Mouse (Mus musculus) layer of hippocampus, adult 2 months (tissue): ENCODE measurements around the gene Elp6. TPM values are rescaled to one million over a fixed set of nuclear protein-coding genes. Genes with fewer than 3 reads are reported as not detected.

Experiments used
- DNase-seq, 2 experiments: peaks; one replicate each; pipeline ENCODE4 v3.0.0; 2022; ENCODE audit warnings: low spot score in 2 of 2
- H3K27ac ChIP-seq: fragments of 200-600 bp; 2 replicates; pipeline ENCODE4 v1.8.1; 2022
- H3K4me3 ChIP-seq: fragments of 200-600 bp; 2 replicates; pipeline ENCODE4 v1.8.1; 2022; ENCODE audit warnings: mild to moderate bottlenecking
- CTCF ChIP-seq: fragments of 200-600 bp; conservative IDR thresholded peaks from 2 replicates; pipeline ENCODE4 v1.8.1; 2022; ENCODE audit warnings: antibody characterized with exemption, mild to moderate bottlenecking, moderate library complexity
- total RNA-seq, 2 experiments: library from RNA; stranded (reverse); gene quantifications; 2 replicates each; pipeline ENCODE4 v1.2.3; 2021

The Elp6 gene
- total RNA-seq, 2 experiments from 2014 or later, result 14.8 to 14.9 TPM

DNA sequence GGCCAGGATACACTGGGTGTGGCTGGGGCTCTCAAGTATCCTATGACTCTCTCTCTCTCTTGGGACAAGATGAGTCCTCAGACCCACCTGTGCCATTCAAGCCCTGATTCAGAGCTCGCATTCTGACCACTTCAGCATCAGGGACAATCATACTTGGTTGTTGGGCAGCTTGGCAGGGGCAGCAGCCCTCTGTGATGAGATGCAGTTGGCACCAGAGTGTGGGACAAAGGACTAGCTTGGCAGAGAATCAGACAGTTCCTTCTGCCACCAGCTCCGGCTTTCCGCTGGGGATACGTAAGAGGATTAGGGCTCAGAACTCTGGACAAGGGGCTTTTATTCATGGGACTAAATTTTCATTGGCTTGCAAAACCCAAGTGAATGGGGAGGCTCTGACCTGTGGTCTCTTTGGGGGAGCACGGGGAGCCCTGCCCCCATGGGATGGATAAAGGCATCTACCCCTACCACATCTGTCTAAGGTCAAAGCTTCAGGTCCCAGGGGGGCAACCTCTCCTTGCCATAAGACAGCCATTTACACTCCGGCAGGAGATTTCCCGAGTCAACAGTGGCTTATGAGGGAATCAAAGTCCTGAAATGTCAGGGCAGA is 17.6 kb upstream of the Elp6 start:
- Histone ChIP-seq H3K27ac (peak overlapping the region; percentile 91), H3K4me3 (no peak overlapping the region)
- peak; percentile 41 to 81 for DNase-seq
- TF ChIP-seq CTCF, result no peak

DNA sequence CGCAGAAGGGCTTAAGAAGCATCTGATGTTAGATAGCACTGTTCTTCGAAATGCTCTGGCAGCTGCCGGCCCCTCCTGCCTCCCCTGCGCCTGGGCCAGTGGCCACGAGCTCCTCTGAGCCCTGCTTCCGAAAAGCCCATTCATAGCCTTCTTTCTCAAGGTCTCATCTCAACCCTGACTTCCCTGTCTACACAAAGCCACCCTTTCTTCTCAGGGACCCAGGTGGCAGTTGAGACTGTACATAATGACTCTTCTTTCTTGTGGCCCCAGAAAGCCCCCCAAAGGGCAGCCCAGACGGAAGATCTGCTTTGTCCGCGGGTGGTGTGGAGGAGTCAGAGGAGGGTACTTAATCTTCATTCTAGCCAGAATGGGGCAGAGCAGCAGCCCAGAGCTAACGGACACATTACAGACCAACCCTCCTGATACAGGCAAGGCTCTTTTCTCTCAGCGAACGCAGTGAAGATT is 11.7 kb upstream of the Elp6 start:
- no peak for TF ChIP-seq CTCF
- peak in 1 of 2 experiments; percentile 51 for DNase-seq
- H3K27ac ChIP-seq, result peak overlapping the region; percentile 86
- peak overlapping the region; percentile 27 for H3K4me3 ChIP-seq

DNA sequence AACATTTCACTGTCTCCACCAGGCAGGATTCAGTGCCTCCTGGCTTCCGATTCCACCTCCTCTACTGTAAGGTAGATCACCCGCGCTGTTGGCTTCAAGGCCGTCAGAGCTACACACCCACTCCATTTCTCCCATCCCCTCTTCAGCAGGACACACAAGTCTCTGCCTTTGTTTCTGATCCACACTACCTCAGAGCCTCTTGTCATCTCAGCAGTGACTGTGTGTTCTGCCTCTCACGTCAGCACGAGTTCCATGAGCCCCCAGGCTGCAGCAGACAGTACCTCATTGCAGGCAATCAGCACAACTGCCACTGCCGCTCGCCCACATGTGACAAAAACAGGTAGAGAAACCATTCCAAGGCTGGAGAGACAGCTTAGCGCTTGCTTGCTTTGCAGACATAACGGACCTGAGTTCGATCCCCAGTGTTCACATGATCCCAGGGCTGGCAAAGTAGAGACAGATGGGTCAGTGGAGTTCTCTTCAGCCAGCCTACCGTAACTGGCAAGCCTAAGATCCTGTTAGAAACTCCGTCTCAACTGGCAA is 11.0 kb upstream of the Elp6 start:
- H3K4me3 ChIP-seq, result peak overlapping the region; percentile 27
- DNase-seq, result no peak
- no peak for TF ChIP-seq CTCF
- H3K27ac ChIP-seq, result peak overlapping the region; percentile 86

DNA sequence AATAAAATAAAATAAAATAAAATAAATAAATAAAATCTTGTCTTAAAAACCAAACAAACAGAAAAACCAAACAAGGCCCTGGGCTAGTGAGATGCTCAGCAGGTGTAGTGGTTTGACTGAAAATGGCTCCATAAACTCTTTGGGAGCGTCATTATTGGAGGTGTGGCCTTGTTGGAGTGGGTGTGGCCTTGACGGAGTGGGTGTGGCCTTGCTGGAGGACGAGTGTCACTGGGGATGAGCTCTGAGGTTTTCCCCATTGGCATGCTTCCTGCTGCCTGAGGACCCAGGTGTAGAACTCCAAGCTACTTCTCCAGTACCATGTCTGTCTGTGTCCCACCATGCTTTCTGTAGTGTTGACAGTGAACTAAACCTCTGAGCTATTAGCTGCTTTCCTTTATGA is 10.2 kb upstream of the Elp6 start:
- DNase-seq, result no peak
- no peak overlapping the region for H3K4me3 ChIP-seq
- no peak for TF ChIP-seq CTCF
- H3K27ac ChIP-seq, result no peak overlapping the region

DNA sequence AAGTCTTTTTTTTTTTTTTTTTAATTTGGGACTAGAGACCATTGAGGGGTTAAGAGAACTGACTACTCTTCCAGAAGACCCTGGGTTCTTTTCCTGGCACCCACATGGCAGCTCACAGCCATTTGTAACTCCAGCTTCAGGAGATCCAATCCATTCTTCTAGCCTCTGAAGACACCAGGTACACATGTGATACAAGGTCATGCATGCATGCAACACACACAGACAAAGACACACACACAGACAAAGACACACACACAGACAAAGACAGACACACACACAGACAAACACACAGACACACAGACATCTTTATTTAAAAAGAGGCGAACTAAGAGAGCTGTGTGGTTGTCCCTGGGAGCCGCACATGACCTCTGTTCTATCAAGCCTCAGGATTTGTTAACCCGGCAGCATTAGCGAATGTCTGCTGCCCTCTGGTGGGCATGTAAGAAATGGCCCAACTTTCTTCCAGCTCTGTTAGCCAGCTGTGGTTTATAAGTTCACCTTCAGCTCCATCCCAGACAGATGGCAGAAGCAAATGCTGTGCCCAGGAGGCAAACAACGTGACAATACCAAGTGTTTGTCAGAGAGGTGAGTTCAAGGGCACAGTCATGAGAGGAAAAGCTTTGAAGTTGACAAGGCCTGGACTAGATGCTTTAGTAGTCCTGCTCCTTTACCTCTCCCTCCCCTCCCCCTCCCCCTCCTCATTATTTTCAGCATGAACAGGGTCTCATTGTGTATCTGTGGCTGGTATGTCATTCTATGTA is 7.9 kb upstream of the Elp6 start:
- TF ChIP-seq CTCF, result peak; percentile 87
- Histone ChIP-seq H3K27ac (peak overlapping the region; percentile 64), H3K4me3 (no peak overlapping the region)
- DNase-seq, result peak; percentile 83 to 87

DNA sequence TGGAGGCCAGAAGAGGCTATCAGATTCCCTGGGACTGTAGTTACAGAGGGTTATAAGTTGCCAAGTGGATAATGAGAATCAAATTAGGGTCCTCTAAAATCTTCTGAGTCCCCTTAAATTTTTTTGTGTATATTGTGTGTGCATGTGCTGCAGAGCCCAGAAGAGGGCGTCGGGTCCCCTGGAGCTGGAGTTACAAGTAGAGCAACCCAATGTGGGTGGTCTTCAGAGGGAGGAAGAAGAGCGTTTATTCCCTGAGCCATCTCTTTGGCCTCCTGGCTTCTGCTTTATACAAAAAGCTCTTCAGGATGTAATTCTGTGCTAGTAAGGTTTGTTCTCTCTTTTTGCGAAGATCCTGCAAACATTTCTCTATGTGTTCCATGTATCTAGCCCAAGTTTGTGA is 457 bp upstream of the Elp6 start:
- Histone ChIP-seq H3K4me3 (peak overlapping the region; percentile 74), H3K27ac (peak overlapping the region; percentile 96)
- no peak for DNase-seq
- TF ChIP-seq CTCF, result peak; percentile 75

DNA sequence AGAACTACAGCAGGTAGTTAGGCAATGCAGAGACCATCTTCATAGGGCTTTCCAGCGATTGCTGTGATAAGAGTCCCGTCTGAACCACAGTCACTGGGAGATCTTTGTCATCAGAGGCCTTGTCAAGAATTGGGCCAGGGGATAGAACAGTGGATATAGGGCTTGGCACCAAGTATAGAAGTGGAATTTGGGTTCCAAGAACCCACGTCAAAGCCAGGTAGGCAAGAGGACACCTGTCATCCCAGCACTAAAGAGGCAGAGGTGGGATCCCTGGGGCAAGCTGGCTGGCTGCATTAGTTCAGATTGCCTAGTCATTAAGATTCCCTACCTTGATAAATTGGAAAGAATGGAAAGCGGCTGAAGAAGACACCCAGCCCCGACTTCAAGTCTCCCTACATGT is 1.4 kb downstream of the Elp6 start:
- DNase-seq, result no peak
- H3K4me3 ChIP-seq, result no peak overlapping the region
- no peak overlapping the region for H3K27ac ChIP-seq
- TF ChIP-seq CTCF, result no peak

DNA sequence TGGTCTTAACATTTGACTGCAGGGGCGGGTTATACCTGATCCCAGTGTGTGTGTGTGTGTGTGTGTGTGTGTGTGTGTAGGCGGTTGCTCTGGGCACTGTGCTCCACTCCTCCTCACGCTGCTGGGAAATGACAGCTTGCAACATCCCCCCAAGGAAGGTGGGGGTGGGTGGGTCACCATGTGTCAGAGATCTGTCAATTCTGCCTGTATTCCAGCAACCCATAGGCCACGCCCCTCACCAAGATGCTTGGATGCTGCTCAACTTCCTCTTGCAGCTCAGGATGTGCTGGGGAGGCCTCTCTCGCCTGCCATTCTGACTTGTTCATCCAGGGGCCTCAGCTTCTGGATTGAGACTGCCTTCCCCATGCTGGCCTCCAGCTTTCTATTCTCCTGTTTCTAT is 9.7 kb downstream of the Elp6 start:
- peak in 1 of 2 experiments; percentile 53 for DNase-seq
- TF ChIP-seq CTCF, result no peak
- Histone ChIP-seq H3K4me3 (no peak overlapping the region), H3K27ac (peak overlapping the region; percentile 28; the same call in 1 of the 2 replicates)

DNA sequence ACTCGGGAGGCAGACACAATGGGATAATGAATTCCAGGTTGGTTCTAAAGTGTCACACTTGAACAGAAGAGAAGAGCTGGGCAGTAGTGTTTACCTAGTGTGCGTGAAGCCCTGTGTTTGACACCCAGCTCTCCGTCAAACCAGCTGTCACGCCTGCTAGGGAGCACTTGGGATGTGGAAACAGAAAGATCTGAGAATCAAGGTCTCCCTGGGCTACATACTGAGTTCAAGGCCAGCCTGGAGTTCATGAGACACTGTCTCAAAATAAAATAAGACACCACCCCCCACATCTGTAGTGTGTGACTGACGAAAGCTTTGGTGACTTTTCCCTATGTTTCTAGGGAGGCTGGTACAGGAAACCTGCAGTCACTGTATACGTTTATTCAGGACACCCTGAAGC is 10.4 kb downstream of the Elp6 start:
- H3K27ac ChIP-seq, result no peak overlapping the region
- TF ChIP-seq CTCF, result no peak
- DNase-seq, result no peak
- no peak overlapping the region for H3K4me3 ChIP-seq

DNA sequence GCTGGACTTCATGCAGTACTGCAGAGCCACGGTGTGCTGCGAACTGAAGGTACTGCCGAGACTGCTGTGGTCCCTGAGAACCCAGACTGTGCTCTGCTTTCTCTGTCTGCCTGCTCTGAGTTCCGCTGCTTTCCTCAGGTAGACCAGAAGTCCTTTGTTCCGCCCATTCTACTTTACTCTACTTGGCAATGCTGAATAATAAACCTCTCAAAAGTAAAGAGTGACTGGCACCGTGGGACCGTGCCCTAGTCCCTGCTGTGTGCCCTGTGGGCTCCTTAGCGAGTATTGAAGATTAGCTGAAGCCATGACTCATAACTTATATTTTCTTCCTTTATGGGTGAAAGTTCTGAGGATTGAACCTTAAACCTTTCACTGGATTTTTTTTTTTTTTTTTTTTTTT is 10.9 kb downstream of the Elp6 start:
- H3K4me3 ChIP-seq, result no peak overlapping the region
- DNase-seq, result no peak
- no peak for TF ChIP-seq CTCF

DNA sequence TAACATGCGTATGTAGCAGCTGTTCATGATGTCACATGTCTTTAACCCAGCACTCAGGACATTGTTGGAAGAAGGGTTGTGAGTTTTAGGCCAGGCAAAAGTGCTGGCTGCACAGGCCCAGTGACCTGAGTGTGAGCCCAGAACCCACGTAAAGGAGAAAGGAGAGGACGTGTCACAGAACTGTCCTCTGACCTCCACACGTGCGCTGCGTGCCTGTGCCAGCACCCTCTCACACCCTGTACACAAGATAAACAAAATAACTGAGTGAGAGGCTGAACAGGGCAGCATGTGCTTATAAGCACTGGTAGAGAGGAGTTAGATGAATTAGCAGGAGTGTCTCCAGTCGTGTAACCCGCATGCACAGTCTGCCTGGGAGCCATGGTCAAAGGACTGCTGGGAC is 11.5 kb downstream of the Elp6 start:
- TF ChIP-seq CTCF, result no peak
- DNase-seq, result no peak
- Histone ChIP-seq H3K27ac (no peak overlapping the region), H3K4me3 (no peak overlapping the region)

More for the DNA sequence above, 10.9 kb downstream of the Elp6 start:
- H3K27ac ChIP-seq, result no peak overlapping the region

DNA sequence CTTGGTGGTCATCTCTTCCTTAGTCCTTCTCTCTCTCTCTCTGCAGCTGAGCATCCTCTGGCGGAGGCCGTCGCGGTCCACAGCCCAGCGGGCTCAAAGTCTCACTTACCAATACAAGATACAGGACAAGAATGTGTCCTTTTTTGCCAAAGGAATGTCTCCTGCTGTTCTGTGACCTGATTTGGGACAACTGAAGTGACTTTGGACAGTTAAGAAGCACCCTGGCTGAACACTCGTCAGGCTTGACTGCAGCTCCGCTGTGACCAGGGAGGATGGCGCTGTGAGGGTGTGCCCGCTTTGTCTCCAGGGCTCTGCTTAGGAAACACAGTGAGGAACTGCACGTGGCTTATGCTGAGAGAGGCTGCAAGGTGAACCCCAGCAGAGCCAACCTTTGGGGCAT is 15.8 kb downstream of the Elp6 start:
- Histone ChIP-seq H3K4me3 (no peak overlapping the region), H3K27ac (no peak overlapping the region)
- DNase-seq, result no peak
- no peak for TF ChIP-seq CTCF

DNA sequence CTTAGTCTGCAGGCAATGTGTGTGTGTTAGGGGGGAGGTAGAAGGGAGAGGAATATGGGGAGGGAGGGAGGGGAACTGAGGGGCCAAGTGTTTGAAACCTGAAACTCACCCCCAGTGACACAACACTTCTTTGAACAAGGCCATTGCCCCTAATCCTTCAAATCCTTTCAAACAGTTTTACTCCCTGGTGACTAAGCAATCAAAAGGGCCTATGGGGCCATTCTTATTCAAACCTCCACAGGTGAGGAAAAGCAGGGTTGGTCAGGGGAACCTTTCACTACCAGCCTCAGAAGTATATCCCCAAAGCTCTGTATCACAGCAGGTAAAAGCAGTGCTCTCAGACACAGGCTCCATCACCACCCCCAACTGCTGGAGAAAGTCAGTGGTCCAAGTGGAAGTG is 18.0 kb downstream of the Elp6 start:
- no peak overlapping the region for H3K4me3 ChIP-seq
- TF ChIP-seq CTCF, result no peak
- DNase-seq, result no peak
- no peak overlapping the region for H3K27ac ChIP-seq

DNA sequence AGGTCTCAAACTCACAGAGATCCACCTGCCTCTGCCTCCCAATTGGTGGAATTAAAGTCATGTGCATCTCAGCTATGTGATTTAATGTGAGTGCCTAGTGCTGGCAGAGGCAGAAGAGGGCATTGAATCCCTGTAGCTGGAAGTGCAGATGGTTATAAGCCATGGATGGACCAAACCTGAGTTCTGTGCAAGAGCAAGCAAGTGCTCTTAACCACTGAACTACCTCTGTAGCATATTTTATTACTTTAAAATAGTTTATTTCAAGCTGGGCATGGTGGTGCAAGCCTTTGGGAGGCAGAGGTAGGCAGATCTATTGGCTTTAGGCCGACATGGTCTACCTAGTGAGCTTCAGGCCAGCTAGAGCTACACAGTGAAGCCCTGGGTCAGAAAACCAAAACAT is 19.2 kb downstream of the Elp6 start:
- no peak for TF ChIP-seq CTCF
- no peak overlapping the region for H3K27ac ChIP-seq
- H3K4me3 ChIP-seq, result no peak overlapping the region
- DNase-seq, result no peak
